Mouse (Mus musculus) E14TG2a.4 (cell line): ENCODE results near the gene Svbp.

Source experiments
- CTCF ChIP-seq: conservative IDR thresholded peaks from 2 replicates; pipeline ENCODE4 v1.5.1; 2014; ENCODE audit warnings: low read length
- NANOG ChIP-seq: IDR thresholded peaks from 2 replicates; pipeline ENCODE4 v1.6.1; 2014; ENCODE audit warnings: borderline replicate concordance, low read length, mixed read lengths
- POU5F1 ChIP-seq: IDR thresholded peaks from 2 replicates; pipeline ENCODE4 v1.6.1; 2014; ENCODE audit warnings: low read length, borderline replicate concordance

DNA sequence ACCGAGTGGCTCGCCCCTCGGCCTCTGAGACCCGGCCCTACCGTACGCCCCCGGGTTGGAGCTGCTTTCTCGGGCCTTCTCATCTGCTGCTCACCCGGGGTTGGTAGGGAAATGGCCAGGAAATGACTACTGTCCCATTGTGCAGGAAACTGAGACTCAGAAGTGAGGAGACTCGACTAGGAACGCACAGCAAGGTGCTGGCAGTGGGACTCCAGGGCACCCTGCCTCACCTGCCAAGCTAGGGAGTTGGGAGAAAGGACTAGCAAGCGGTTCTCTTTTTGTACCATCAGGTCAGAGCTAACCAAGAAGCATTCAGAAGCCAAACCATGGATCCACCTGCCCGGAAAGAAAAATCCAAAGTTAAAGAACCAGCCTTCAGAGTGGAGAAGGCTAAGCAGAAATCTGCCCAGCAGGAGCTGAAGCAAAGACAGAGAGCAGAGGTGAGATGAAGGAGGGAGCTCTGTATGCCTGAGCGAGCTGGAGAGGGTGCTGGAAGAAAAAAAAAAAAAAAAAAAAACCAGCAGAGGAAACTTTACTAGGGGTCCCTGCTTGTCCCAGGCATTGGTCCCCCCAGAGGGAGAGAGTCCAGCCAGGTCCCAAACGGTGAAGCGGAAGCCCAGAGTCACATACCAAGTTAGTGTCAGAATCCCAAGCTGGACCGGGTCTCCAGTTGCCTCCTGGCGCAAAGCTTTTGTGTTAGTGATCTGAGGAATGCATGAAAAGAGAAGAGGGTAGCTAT lies 645 bp downstream of the Svbp start:
- TF ChIP-seq CTCF (no peak), POU5F1 (no peak), NANOG (no peak)
